Mouse (Mus musculus) spleen, adult 2 months (tissue): Measurements from ENCODE around the gene Cdk7.

Experiments
- CTCF ChIP-seq: fragments of 200-500 bp; IDR thresholded peaks from 2 replicates; pipeline ENCODE4 v1.5.1; 2011; ENCODE audit warnings: mild to moderate bottlenecking, inconsistent platforms; ENCODE audit not compliant: insufficient read depth, insufficient read length, insufficient replicate concordance; ENCODE audit errors: extremely low read depth
- POLR2A ChIP-seq: fragments of 200-500 bp; IDR thresholded peaks from 2 replicates; pipeline ENCODE4 v1.6.1; 2011; ENCODE audit warnings: low read depth, low read length, inconsistent platforms

GRCm38 (mm10) chr13:100659864-100660456 lies 70.8 kb downstream of the Cdk7 start:
- TF ChIP-seq CTCF (peak; percentile 55; the same call in 1 of the 2 replicates), POLR2A (no peak)
